ENCODE assay signal across 9 mouse cellular contexts in the genomic region with DNA sequence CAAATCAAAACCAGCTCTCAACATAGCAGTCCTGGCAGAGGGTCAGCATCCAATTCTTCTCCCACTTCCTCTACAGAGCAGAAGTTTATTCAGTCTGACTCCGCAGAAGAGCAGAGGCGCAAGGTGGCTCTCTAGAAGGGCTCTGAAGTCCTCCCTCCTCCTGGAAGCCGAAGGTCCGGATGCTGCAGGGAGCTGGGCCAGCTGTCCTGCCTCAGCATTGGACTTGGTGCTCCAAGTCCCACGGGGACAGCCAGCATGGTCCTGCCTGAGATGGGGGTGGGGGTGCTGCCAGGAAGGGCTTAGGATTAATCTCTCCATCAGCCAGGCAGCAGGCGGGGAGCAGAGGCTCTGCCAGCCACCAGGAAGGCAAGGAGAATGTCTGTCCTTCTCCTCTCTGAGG. TPM values are rescaled to one million over a fixed set of nuclear protein-coding genes. Genes with fewer than 3 reads are reported as not detected.
DNase-seq lines count a peak whose midpoint lies in the region; ATAC-seq and TF ChIP-seq lines count a peak whose summit lies in the region.
"Had no signal": no experiment of that assay in that cellular context is flagged by ENCODE, and none has a peak within 500 bp of the region (broad histone marks: within the 10 kb centered on the region; RNA-seq: fewer than 3 reads in every experiment).

Gene Kcng4 (minus strand): TSS at position 303 of the 400 bp plus-strand sequence.

- no peak within 1 kb of the TSS for H3K4me3 ChIP-seq in lung, embryonic 16.5 days (ENCODE audit: low read length)
- no peak within 1 kb of the TSS for H3K4me3 ChIP-seq in intestine, embryonic 15.5 days (replicated peaks)
- no peak within 1 kb of the TSS for H3K4me3 ChIP-seq in olfactory bulb, adult 2 months (ENCODE audit: insufficient read depth, low read depth, low read length)
- H3K4me3 ChIP-seq: midbrain, embryonic 12.5 days had no signal

- H3K9me3 ChIP-seq in lung, embryonic 16.5 days (ENCODE audit: control insufficient read depth, low read length): no peaks in the 10 kb centered on the region
- H3K9me3 ChIP-seq in intestine, embryonic 15.5 days: no peaks in the 10 kb centered on the region
- H3K9me3 ChIP-seq: midbrain, embryonic 12.5 days had no signal

- H3K36me3 ChIP-seq in lung, embryonic 16.5 days (ENCODE audit: control insufficient read depth, insufficient read depth, low read length): no peaks in the 10 kb centered on the region
- H3K36me3 ChIP-seq in intestine, embryonic 15.5 days: no peaks in the 10 kb centered on the region
- H3K36me3 ChIP-seq: midbrain, embryonic 12.5 days had no signal

- no peak for TF ChIP-seq POLR2A in olfactory bulb, adult 2 months (IDR thresholded peaks at IDR 0.05; ENCODE audit: insufficient read depth, low read depth, low read length)

- no peak within 1 kb of the TSS for H3K4me2 ChIP-seq in lung, embryonic 16.5 days (ENCODE audit: low read depth, low read length)
- 0 out of 2 replicates have a peak within 1 kb of the TSS, but pooled peaks have one; percentile 1 for H3K4me2 ChIP-seq in intestine, embryonic 15.5 days (replicated peaks)
- H3K4me2 ChIP-seq: midbrain, embryonic 12.5 days had no signal

- WGBS in lung, embryonic 16.5 days: 18% methylated on average over 6 of the region's 6 CpGs
- whole genome bisulfite sequencing in intestine, embryonic 15.5 days: 35% methylated on average over 6 of the region's 6 CpGs
- 41% methylated on average over 6 of the region's 6 CpGs for WGBS in olfactory bulb, adult 2 months

- H3K9ac ChIP-seq in lung, embryonic 16.5 days (ENCODE audit: low read length): no peak within 1 kb of the TSS
- H3K9ac ChIP-seq in intestine, embryonic 15.5 days: no peak within 1 kb of the TSS
- H3K9ac ChIP-seq: midbrain, embryonic 12.5 days had no signal

- DNase-seq in cerebellum, adult 9-11 months: peak; percentile 22
- no peak for DNase-seq in cerebellum, adult 8-10 months
- DNase-seq in lung, postnatal 25 days (ENCODE audit: low spot score): no peak
- DNase-seq in thymus, postnatal 10 days (ENCODE audit: low spot score in 2 of 2): no peak
- DNase-seq in adrenal gland, adult 18-20 months (ENCODE audit: low spot score in 2 of 2): no peak

- peaks cover 26% of the 10 kb centered on the region for H3K27me3 ChIP-seq in lung, embryonic 16.5 days (ENCODE audit: control insufficient read depth, insufficient read depth, low read depth, low read length)
- peaks cover 9% of the 10 kb centered on the region for H3K27me3 ChIP-seq in intestine, embryonic 15.5 days (replicated peaks)

- no peak for TF ChIP-seq CTCF in olfactory bulb, adult 2 months (IDR thresholded peaks at IDR 0.05; ENCODE audit: insufficient read depth, low read depth, low read length)

- H3K27ac ChIP-seq in lung, embryonic 16.5 days (ENCODE audit: low read length): no peak within 1 kb of the TSS
- no peak within 1 kb of the TSS; the same call in 1 of the 2 replicates for H3K27ac ChIP-seq in intestine, embryonic 15.5 days
- 0 out of 2 replicates have a peak within 1 kb of the TSS, but pooled peaks have one; percentile 14 for H3K27ac ChIP-seq in olfactory bulb, adult 2 months (ENCODE audit: insufficient read depth, low read depth, low read length)
- H3K27ac ChIP-seq: midbrain, embryonic 12.5 days had no signal

- H3K4me1 ChIP-seq in lung, embryonic 16.5 days (replicated peaks; ENCODE audit: control insufficient read depth, insufficient read depth, low read length): peaks cover 4% of the 10 kb centered on the region
- H3K4me1 ChIP-seq in intestine, embryonic 15.5 days (replicated peaks): peaks cover 24% of the 10 kb centered on the region
- H3K4me1 ChIP-seq in olfactory bulb, adult 2 months (ENCODE audit: control insufficient read depth, insufficient read depth, low read length): peaks cover 10% of the 10 kb centered on the region

- ATAC-seq in lung, embryonic 16.5 days (ENCODE audit: low read depth): peak; percentile 34; the same call in 1 of the 2 replicates
- ATAC-seq in intestine, embryonic 15.5 days: 0 out of 2 replicates have a peak, but pooled peaks have one; percentile 19

RNA-seq across cellular contexts. Expression of gene Kcng4, which starts in this region (rescaled TPM):
- 0.10 and 0.13 TPM in 2 replicates for polyA plus RNA-seq in lung, embryonic 16.5 days (2015; fragmentation: Nextera tagmentation; extraction: Ambion mirVana)
- polyA plus RNA-seq in intestine, embryonic 15.5 days (2015; fragmentation: Nextera tagmentation; extraction: Ambion mirVana): 0.04 and 0.13 TPM in 2 replicates
- not detected in 2 replicates for polyA plus RNA-seq in olfactory bulb, adult 2 months (2012; ENCODE audit: insufficient read depth, insufficient read length, low replicate concordance, missing spikeins)
- under 1 TPM; 0.60 to 0.61 TPM for total RNA-seq in adrenal gland, adult 18-20 months (2021)
- polyA plus RNA-seq: midbrain, embryonic 12.5 days had no signal

Comparison
In these comparisons a context has a peak if more than half of its experiments do, and no peak if none do; other contexts are left out.
1. Peak in ATAC-seq in lung, embryonic 16.5 days; RNA of the gene not detected or under 1 TPM.
2. Peak in ATAC-seq and H3K4me2 ChIP-seq in intestine, embryonic 15.5 days; RNA of the gene not detected or under 1 TPM.